Mouse (Mus musculus): ENCODE measurements around the gene Entpd2.
"Not testable (repeated sequence)": the region's sequence is repeated elsewhere in the genome, so short reads cannot be mapped to it uniquely, and the experiment has no call there.

The Entpd2 gene

GRCm38 (mm10) chr2:25394281-25395221 is 1.1 kb upstream of the Entpd2 start:
- DNase-seq = peak; percentile 70

DNA sequence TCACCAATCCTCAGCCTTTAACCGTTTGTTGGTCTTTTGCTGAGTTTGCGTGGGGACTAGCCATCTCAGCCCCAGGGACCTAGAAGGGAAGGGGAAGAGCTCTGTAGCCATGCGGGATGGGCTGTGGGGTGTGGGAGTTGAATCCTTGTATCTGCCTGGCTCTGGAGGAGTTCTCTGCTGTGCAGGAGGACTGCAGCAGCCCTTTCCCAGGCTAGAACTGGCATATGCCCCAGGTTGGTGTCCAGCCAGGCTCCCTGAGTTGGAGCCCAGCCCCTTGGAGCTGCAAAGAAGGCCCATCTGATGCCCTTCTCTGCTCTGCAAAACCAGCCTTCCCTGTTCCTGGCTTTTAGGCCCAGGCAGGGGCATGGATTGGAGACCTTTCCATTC is 916 bp downstream of the Entpd2 start:
- no peak for DNase-seq

- DNase-seq = no peak
Measured at GRCm38 (mm10) chr2:25397010-25397409, 1.3 kb downstream of the Entpd2 start.

DNA sequence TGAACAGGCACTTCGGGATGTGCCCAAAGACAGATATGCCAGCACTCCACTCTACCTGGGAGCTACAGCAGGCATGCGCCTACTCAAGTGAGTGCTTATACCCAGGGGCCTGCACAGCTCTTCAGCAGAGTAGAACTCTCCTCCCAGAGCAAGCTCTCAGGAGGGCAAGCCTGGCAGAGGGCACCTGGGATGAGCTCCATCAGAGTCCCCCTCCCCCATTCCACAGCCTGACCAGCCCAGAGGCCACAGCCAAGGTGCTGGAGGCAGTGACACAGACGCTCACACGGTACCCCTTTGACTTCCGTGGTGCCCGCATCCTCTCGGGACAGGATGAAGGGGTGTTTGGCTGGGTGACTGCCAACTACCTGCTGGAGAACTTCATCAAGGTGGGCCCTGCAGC is 2.4 kb downstream of the Entpd2 start:
- no peak for DNase-seq

GRCm38 (mm10) chr2:25399051-25399450 is 3.4 kb downstream of the Entpd2 start, which contains the start of gene Npdc1:
TSS of gene Npdc1 (plus strand) at chr2:25399351.
- no peak for DNase-seq

- no peak for DNase-seq
Measured at GRCm38 (mm10) chr2:25400291-25400690, 4.6 kb downstream of the Entpd2 start.

- no peak for DNase-seq
Measured at GRCm38 (mm10) chr2:25400764-25401163, 5.1 kb downstream of the Entpd2 start.

DNA sequence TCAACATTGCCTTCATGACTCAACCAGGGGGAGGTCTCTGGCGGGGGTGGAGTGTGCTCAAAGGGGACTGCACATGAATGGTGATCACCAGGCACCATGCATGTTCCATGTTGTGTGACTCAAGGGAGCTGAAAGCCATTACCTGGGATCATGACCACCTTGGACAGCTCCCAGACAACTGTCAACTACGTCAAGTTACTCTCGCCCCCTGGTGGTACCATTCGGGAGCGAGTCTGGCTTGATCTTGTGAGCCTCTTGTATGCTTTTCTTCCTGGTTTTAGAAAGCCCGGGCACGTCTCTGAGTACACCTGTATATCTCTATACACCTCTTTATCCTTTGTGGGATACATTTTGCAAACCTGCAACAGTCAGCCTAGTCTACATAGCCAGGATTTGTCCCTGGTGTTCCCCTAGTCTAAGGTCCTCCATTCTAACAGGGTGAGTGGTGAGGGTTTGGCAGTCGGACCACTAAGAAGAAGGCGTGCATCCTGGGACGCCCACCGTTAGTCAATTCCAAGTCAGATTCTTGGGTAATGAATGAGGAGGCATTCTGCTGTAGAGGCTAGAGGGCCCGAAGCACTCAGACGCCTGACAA is 6.8 kb downstream of the Entpd2 start:
- DNase-seq = peak; percentile 74

- peak; percentile 91 for DNase-seq
Measured at GRCm38 (mm10) chr2:25402972-25403601, 7.4 kb downstream of the Entpd2 start.

- no peak for DNase-seq
Measured at GRCm38 (mm10) chr2:25403994-25404393, 8.3 kb downstream of the Entpd2 start.

- no peak for DNase-seq
Measured at GRCm38 (mm10) chr2:25408908-25409307, 13.2 kb downstream of the Entpd2 start.

DNA sequence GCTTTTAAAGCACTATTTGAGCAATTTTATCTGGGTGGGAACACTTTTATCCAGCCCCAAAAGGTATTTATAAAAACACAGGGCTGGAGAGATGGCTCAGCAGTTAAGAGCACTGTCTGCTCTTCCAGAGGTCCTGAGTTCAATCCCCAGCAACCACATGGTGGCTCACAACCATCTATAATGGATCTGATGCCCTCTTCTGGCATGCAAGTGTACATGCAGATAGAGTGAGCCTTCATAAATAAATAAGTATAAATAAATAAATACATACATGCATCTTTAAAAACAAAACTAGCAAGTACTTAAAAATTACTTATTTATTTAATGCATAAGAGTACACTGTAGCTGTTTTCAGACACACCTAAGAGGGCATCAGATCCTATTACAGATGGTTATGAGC is 17.8 kb downstream of the Entpd2 start:
- not testable (repeated sequence) for DNase-seq

GRCm38 (mm10) chr2:25417426-25417825 is 21.8 kb downstream of the Entpd2 start:
- no peak for DNase-seq

DNA sequence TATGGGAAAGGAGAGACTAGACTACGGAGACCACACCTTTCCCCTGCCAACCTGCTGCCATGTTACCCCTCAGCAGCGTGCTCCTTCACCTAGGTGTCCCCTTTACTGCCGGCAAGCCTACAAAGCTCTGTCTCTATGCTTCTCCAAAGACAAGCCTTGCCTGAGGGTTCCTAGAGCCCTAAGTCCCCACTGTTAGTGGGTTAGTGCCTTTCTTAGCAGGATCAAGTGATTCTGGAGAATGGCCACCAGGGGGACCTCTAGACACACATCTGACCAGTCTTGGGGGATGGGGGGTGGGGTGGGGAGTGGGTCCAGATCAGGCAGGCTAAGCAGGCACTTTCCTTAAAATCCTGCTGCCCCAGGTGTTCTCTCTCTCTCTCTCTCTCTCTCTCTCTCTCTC is 26.2 kb downstream of the Entpd2 start:
- no peak for DNase-seq

DNA sequence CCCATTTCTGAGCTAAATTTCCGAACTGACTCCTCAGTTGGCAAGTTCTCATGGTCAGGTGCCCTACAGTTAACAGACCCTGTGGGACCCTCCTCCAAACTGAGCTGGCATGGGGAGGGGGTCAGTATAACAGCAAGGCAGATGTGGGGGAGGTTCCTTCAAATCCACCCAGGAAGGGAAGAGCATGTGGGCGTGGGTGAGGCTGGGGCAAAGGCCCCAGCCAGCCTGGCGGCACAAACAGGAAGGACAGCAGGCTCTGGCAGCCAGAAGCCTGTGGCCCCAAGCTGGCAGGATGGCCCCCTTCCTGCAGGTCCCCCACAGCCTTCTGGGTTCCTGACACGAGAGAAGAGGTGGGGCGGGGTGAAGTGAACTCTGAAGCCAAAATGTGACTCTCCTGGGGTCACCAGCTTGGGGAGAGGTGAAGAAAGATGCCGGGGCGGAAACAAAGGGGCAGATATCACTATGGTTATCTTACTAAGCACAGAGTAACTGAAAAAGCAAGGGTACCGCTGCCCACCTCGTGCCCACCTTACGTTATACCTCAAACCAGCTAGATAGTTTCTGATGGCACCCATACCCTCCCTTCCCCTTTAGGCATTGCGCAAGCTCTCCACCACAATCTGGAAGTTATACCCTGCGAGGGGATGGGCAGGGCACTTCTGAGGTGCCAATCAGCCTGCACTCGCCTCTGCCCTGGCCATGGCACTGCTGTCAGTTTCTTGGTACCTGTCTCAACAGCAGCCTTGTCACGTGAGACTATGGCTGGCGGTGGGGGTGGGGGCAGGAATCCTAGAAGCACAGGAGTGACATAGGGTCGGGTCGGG is 27.1 kb downstream of the Entpd2 start, which contains the start of gene Fut7:
TSS of gene Fut7 (plus strand) at position 681 of the 824 bp plus-strand sequence.
- no peak for DNase-seq

DNA sequence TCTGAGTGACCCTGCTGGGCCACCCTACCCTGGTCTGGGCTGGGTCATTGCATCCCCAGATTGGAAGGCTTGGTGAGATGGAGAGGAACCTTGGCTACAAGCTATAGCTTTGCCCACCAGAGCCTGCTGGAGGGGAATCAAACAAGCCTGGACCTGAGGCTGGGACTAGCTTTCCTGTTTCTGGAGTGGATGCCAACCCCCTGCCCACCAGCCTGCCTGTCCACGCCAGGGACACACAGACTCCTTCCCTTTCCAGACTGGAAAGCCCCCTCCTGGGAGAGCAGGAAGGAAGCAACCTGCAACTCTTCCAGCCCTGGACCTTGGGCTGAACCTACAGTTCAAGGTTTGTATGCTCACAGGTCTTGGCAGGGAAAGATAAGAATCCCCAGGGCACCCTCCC is 28.0 kb downstream of the Entpd2 start:
- no peak for DNase-seq

DNA sequence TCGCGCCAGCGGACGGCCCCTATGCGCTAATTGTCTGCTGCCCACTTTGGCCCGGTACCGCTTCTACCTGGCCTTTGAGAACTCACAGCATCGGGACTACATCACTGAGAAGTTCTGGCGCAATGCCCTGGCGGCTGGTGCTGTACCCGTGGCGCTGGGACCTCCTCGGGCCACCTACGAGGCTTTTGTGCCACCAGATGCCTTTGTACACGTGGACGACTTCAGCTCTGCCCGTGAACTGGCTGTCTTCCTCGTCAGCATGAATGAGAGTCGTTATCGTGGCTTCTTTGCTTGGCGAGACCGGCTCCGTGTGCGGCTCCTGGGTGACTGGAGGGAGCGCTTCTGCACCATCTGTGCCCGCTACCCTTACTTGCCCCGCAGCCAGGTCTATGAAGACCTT is 29.8 kb downstream of the Entpd2 start:
- DNase-seq = no peak

DNA sequence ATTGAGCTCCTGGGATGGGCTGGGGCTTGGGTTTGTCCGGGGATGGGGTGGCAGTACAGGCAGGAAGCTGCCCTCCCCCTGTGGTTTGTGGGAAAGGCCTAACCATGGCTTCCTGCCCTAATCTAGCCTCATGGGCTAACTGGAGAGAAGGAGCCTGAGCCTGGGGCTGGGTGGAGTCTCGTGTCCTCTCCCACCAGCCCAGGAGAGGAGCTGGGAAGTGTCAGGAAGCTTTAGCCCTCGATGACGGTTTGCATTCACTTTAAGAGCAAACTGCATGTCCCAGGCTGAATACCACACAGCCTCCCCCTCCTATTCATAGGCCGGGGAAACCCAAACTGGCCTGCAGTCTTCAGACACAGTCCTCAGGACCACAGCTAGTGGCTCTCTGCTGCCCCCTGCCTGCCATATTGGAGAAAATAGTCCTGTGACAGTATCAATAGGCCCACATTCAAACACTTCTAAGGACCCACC is 31.1 kb downstream of the Entpd2 start:
- peak; percentile 59 for DNase-seq

DNA sequence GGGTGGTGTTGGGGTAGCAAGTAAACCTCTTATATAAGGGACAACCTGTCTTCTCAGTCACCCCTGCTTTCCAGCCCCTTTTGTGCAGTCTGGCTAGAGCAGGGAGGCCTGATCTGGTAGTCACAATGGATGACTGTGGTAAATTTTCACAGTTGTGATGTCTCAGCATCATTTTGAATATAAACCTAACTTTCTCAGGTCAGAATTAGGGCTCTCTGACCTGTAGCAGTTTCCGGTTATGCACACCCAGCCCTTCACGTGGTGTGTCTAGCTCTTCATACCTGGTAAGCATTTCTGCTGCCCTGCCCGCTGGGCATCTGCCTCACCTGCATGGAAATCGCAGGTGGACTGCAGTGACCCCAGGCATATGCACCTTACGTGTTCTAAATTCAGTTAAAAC is 31.6 kb downstream of the Entpd2 start:
- DNase-seq = no peak

DNA sequence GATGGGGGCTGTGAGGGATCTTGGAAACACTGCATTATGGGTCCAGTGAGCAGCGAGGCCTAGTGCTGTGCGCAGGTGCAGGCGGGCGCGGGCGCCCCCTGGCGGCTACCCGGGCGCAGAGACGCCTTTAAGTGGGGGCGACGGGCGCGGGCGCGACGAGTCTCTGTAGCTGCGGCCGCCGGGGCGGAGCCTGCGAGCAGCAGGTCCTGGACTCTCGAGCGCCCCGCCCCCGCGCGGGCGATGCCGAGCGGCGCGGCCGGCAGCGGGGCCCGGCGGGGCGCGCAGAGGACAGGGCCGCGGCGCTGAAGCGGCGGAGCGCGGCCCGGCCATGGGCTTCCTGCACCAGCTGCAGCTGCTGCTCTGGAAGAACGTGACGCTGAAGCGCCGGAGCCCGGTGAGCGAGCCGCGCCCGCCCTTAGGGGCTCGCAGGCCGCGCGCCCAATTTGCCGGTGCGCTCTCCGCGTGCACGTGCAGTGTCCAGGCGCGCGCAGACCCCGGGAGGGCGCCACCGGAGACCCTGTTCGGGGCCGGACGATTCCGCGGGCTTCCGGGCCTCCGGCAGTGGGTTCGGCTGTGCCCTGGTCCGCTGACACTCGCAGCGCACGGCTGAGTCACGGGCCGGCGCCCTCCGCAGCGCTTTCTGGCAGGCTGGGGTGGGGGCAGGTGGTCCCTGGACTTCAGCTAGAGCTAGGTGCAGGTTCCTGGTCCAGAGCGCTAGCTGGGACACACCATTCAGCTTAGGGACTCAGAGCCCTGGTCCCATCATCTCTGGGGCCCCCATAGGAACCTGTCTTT is 33.0 kb downstream of the Entpd2 start, which contains the start of gene Abca2:
TSS of gene Abca2 (plus strand) at position 262 of the 795 bp plus-strand sequence.
- DNase-seq = peak; percentile 97

GRCm38 (mm10) chr2:25429435-25430180 is 33.9 kb downstream of the Entpd2 start:
- DNase-seq = no peak

Measured in layer of hippocampus, adult 9-11 months (tissue).